Mouse (Mus musculus): ENCODE data around the gene Abcb10.
"Not testable (repeated sequence)": the region's sequence is repeated elsewhere in the genome, so short reads cannot be mapped to it uniquely, and the experiment has no call there.

Gene Abcb10

DNA sequence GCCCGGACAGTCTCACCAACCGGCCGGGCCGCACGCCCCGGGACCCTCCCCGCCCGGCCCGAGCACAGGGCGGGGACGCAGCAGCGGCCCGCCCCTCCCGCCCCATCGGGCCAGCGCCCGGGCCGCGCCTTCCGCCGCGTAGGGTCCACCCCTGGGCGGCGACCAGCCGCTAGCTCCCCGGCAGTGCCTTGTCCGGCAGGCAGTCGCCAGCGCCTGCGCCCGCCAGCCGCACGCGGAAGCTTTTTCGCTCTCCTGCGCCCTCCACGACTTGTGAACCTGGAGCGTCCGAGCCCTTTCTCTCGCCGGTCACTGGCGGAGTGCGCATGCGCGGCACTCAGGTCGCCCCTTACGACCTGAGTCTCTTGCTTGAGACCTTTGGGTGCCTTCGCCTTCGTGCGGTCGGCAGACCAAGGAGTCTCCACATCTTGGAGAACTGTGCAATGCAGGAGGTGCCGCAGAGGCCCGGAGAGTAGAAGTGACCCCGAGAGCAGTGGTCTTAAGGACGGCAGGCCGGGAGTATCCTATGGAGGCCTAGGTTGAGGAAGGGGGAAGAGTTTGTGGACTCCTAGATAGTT is at the start of gene Abcb10:
Gene Abcb10 (minus strand): TSS at position 297 of the 575 bp plus-strand sequence.
- in situ Hi-C loops (cut with MboI): no loop called here

DNA sequence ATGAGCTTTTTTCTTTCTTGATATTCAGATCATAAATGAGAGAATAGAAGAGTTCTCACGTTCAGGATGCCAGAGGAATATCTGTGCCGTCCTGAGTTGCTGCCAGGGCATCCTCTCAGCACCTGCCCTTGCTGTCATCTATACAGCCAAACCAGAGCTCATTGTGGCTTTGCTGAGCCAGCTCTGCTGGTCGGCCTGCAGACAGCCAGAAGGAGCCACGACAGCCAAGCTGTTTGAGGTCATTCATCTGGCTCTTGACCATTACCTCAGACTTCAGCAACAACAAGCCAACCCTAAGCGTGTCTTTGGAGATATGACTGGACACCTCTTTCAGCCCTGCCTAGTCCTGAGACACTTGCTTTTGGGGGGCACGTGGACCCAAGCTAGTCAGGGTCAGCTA is 44.9 kb upstream of the Abcb10 start:
- in situ Hi-C loops (cut with MboI): no loop called here

DNA sequence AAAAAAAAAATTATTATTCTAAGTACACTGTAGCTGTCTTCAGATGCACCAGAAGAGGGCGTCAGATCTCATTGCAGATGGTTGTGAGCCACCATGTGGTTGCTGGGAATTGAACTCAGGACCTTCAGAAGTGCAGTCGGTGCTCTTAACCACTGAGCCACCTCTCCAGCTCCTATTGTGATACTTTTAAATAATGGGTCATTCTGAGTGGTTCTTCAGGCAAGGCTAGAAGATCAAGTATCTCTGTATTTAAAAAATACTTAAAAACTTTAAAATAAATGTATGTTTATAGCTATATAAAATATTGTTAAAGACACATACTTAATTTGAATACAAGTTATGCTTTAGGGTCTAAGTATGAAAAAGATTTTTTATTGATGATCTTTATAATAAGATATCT is 43.3 kb upstream of the Abcb10 start:
- in situ Hi-C loops (cut with MboI): not testable (repeated sequence)

DNA sequence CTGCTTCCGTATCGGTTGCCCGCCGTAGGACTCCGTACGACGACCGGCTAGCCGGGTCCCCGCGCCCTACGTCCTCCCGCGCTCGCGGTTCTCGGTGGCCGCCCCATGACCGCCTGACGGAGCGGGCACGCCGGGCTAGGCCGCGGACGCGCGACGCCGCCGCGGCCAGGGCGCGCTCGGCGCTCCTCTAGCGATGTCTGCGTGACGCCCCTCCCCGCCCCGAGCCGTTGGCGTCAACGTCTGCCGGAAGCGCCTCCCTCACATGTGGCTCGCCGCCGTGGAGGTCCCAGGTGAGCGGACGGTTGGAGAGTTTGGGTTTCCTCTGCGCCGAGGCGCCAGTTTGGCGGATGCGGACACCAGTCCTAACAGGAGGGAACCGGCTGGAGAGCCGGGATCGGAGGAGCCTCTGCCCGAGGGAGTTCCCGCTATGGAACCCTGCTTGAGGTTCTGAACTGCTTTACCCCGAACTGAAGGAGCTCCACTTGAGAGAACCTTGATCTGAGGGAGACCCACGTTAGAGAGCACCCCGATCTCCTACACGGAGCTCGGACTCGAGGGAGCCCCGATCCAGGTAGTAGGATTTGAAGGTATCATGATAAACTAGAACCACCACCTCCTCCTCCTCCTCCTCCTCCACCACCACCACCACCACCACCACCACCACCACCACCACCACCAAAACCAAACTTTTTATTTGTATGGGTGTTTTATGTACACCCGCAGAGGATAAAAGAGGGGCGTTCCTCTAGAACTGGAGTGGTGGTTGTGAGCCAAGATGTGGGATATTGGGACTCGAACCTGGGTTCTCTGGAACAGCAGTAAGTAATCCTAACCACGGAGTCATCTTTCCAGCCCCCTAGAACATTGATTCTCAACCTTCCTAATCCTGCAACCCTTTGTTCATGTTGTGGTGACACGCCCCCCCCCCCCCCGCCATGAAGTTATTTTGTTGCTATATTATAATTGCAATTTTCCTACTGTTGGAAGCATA is 38.6 kb upstream of the Abcb10 start, which contains the start of the genes Taf5l and Urb2:
Gene Taf5l (minus strand): TSS at position 161 of the 991 bp plus-strand sequence.
Gene Urb2 (plus strand): TSS at position 272 of the 991 bp plus-strand sequence.
- in situ Hi-C loops (cut with MboI): no loop called here

DNA sequence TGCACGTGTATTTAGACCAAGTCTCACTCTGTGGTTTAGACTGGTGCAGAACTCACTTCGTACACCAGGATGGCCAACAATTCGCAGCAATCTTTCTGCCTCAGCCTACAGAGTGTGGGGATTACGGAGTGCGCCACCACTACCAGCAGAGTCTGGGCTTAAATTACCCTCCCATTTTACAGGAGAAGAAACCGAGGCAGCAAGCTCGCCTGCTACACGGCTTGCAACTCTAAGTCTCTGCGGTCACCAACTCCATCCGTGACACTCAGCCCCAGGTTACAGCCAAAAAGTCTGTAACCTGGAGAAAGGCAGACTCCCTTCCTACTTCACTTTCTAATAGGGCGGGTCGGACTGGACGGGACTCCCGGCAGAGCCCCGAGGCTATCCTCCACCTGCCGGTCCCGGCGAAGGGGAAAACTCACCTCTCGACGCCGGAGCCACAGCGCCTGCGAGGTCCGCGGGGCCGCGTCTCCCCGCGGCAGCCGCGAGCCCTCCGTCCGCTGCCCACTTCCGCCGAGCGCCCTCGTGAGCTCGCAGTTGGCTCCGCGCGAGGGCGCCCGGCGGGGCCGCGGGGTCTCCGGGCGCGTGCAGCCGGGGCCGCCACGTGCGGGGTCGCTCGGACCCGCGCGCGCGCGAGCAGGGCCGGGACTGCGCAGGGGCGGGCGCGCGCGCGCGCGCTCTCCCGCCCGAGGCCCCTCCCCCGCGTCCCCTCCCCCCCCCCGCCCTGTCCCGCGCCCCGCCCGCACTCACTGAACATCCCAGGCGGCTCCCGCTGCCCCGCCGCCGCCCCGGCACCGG is 37.7 kb upstream of the Abcb10 start:
- in situ Hi-C loops (cut with MboI): no loop called here

DNA sequence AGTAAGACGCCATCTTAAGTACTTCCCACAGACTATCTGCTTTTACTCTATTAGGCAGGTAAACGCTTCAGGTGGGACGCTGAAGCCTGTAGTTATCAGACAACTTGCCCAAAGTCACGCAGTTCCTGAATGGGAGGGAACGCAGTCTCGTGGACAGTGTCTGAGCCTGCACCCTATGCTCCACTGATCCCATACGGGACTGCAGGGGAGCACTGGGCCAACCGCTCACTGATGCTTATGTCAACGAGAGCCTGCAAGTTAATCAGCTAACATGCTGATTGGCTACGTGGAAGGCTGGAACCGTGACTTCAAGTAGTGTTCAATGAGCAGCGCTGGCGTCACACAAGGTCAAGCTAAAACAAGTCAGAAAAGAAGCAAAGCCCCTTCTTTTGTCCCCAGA is 36.9 kb upstream of the Abcb10 start:
- in situ Hi-C loops (cut with MboI): no loop called here

DNA sequence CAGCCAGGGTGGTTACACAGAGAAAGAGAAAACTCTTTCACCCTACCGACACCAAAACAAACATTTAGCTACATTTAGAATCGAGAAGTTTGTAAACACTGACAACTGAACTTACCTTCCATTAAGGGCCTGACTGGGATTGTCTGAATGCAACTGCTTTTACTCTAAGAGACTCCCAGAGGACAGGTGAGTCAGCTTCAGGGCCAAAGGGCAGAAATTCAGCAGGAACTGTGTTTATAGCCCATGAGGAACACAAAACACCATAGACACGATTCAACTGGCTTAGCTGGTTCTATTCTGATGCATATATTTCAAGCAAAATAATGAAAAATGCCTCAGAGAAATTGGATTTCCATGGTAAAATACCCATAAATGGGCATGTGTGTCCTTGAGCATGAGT is 31.8 kb upstream of the Abcb10 start:
- in situ Hi-C loops (cut with MboI): no loop called here

DNA sequence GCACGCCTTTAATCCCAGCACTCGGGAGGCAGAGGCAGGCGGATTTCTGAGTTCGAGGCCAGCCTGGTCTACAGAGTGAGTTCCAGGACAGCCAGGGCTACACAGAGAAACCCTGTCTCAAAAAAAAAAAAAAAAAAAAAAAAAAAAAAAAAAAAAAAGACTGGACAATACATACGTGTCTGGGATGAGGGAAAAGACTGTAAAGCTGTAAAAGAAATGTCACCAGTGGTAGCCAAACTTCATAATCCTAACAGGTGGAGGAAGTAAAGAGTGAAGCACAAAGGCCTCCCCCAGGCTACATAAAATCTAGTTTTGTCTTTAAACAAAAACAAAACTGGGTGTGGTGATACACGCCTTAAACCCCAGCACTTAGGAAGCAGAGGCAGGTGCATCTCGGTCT is 31.4 kb upstream of the Abcb10 start:
- in situ Hi-C loops (cut with MboI): not testable (repeated sequence)

DNA sequence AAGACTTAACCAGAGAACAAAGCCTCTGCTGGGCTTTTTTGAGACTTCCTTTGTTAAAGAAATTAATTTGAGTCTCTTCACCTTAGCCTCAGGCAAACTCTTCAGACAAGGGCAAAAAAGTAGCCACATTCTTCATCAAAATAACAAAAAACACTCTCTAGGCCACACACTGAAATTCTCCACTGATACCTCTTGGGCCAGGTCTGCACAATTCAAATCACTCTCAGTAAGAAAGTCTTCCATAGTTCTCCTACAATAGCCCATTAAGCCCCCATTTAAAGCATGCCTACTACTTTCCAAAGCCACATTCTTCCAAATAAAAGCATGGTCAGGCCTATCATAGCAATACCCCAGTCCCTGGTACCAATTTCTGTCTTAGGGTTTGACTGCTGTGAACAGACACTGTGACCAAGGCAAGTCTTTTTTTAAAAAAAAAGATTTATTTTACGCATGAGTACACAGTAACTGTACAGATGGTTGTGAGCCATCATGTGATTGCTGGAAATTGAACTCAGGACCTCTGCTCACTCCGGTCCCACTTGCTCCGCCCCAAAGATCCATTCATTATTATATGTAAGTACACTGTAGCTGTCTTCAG is 29.2 kb upstream of the Abcb10 start:
- in situ Hi-C loops (cut with MboI): no loop called here

DNA sequence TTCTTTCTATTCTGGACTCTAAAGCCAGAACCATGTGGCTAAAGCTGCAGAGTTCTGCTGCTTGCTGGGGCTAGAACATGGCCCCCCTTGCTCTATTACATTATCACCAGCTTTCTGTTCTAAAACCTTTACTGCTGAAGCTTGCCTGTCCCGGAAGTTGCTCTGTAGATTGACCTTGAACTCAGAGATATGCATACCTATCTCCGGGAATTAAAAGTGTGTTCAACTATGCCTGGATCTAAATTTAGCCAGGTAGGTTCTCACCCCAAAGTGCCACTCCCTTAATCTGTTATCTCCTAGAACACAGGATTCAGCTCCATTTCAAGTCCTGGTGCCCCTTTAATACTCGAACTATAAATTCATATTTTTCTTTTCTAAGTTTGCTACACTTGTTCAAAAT is 28.7 kb upstream of the Abcb10 start:
- in situ Hi-C loops (cut with MboI): no loop called here

DNA sequence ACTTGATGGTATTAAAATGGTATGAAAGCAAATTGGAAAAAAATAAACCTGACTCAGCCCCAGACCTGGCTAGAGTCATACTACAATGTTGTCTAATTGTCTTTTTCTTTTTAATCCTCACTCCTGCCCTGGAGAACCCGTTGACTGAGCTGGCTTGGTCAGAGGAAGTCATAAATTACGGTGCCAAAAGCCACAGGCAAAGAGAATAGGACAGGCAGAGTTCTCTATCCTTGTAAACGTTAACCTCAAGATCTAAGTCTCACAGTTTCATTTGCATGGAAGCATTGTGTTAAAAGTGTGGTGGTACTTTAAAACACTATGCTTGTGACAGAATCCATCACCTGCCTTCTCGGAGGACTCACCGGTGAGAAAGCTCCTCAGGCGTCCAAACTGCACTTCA is 24.9 kb upstream of the Abcb10 start:
- in situ Hi-C loops (cut with MboI): no loop called here

DNA sequence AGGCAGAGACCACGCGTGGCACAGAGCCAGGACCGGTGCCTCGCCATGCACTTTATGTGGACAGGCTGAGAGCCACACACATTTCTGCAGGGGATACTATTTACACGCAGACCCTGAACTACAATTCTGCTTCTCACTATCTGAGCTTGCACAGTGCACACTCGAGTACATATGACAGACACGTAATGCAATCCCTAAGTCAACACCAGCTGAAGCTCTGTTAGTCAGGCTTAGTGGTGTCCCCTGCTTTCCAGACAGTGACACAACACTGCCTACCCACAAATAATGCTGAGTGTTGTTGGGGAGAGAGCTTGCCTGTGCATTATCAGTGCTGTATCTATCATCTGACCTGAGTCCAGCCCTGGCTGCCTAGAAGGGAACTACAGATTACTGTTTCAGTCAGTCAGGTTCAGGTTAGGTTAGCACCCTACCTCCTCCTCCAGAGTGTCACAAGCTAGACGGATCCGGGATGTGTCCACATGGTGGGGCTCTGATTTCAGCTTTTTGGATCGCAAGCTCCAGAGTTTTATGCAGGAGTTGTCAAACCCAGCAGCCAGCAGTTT is 19.7 kb upstream of the Abcb10 start:
- in situ Hi-C loops (cut with MboI): no loop called here

DNA sequence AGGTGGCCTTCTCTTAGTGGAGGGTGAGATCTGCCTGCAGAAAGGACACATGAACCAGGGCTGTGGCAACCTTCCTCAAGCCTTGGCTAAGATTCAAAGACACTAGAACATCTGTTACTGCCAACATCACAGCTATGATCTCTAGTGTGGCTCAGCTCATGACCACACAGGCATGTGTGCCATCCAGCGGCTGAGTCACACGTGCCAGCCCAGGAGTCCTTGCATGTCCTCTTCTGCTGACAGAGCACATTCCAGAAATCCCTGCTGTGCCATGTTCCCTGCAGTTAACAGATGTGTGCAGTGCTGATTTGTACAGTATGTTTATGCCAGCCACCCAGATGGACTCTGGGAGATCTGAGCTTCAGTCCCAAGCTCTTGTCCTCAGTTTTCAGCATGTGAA is 16.6 kb upstream of the Abcb10 start:
- in situ Hi-C loops (cut with MboI): no loop called here

DNA sequence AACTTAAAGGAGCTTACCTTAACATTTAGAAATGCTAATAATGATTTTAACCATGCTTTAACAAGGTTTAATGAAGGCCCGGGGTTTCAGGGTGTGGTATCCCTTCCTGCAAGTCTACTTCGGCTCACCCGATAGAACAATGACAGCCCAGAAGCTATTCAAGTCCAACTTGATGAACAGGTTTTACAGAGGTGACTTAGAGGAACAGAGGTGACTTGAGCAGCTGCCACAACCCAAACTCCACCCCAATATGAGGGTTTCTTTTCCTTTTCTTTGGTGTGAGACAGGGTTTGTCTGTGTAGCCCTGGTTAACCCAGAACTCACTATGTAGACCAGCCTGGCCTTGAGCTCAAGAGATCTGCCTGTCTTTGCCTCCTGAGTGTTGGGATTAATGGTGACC is 11.1 kb upstream of the Abcb10 start:
- in situ Hi-C loops (cut with MboI): no loop called here

DNA sequence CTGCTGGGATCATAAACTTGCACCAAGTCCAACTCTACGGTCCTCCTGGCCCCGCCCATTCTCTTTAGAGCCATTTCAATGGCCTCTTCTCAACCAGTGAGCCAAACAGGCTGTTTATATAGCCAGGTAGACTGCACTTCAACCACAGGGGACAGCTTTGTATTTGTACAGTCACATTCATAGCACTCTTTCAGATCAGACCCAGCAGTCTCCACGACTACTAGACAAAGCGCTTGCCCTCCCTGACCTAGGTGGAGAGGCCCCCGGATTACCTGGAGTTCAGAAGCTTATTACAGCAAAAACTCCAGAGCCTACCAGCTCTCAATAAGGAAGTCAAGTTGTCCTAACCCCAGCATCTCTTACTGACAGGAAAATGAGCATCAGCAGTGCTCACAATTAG is 10.7 kb upstream of the Abcb10 start:
- in situ Hi-C loops (cut with MboI): no loop called here

DNA sequence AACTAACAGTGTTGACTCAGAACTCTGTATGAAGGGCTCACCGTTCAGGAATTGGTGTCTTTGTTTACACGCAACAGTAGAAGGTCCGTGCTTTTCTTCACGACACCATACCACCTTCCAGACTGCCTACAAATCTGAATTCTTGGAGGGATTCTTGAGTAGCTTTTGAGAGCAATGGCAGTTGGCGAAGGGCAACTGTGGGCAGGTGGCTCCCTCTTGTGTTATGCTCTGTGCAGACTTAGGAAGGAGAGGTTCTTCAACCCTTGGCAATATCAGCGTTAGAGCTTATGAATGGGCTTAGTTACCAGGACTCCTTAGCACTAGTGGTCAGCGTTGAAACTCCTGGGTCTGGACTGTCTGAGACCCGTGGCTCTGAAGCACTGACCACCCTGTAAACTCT is 9.7 kb upstream of the Abcb10 start:
- in situ Hi-C loops (cut with MboI): no loop called here

DNA sequence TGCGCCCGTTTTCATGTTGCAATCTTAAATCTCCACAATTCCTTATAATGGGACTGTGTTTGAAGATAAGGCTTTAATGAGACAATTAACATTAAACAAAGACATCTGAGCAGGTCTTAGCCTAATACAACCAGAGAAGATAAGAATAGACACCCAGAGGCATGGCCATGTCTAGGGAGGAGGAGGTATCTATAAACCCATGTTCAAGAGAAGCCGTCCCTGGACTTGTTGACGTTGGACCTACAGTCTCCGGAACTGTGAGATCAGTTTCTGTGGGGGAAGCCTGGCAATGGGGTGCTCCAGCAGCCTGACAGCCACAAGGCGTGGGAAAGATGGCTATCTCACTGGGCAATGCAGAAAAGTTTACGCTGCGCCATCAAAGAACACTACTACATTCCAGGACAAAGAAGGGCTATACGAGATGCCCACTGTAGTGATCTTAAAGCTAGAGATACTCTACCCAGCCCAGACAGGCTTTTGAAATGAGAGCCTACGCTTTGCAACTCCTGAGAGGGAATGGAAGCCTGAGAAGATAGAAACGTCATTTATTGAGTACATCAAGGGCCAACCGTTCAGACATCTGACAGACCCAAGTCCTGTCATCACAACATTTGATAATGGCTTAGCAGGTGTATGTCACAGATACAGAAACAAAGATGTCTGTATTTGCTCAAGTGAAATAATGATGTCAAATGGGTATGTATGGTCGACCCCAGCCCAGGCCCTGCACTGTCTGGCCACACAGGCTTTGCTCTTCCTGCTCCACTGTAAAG is 7.5 kb upstream of the Abcb10 start:
- in situ Hi-C loops (cut with MboI): no loop called here

DNA sequence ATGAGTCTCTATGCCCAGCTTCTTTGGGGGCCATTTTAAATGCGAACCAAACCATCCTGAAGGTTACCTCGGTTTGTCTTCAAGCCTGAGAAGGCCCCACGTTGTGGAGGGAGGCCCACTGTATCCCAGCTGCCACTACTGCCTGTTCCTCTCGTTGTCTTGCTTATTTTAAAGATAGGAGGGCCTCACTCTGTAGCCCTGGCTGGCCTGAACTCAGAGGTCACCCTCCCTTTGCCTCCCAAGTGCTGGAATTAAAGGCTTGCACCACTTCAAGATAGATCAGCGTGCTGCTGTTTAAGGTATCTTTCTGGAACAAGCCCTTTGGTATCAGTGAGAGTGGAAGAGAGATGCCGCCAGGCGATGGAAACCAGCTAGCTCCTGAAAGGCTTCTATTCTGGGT is 6.2 kb upstream of the Abcb10 start:
- in situ Hi-C loops (cut with MboI): no loop called here

DNA sequence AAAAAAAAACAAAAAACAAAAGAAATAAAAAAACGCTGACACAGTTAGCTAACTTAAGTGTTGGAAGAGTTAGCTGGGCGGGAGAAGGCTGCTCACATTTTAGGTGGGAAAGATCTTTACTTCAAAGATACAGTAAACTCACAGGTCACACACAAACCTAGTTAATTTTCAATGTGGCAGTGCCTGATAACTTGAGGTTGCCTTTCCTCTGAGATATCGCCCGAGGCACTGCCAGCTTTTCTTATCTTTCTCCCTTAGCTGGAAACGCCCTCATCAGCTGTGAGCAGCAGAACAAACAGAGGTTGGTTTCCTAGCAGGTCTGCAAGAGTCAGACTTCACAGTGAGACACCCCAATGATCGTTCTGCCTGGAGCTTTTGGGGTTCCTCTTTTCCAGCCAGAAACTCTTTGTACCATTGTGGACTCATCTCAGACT is 5.7 kb upstream of the Abcb10 start:
- in situ Hi-C loops (cut with MboI): no loop called here

DNA sequence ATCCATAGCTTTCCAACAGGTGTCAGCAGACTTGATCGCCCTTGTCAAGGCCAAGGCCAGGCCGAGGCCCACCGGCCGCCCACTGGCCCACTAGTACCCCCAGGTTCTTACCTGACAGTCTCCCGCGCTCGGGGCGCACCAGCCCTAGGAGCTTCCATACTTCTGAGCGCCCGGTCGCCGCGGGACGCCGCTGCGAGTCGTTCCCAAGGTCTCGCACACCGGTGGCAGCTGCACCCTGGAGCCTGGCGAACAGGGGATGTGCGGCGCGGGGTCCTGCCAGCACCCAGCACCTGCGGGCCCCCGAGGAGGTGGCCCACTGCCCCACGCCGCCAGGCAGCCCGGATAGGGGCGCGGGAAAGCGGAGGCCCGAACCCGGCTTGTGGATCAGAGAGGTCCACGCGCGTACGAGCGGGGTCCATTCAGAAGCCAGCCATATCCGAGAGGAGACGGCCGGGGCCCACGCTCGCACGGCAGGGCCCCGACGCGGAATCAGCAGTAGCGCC is 580 bp downstream of the Abcb10 start:
- in situ Hi-C loops (cut with MboI): no loop called here

DNA sequence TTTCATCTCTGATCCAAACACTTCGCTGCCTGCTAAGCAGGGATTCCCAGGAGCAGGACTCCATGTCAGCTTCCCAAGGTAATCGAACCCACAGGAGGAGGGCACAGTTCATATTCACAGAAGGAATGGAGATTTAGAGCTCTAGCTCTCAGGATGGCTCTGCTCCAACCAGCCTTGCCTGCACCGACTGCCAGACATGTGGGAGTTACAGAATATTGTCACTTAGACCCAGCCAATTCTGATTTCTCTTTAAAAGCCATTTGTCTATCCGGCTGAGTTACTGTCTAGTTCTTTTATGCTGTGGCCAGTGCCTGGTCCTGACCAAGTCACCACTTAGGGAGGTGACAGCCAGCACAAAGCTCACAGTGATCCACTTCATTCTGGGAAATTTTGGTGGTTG is 1.2 kb downstream of the Abcb10 start:
- in situ Hi-C loops (cut with MboI): no loop called here
